Mouse (Mus musculus): Measurements from ENCODE around the gene Il10rb. TPM values are rescaled to one million over a fixed set of nuclear protein-coding genes. Genes with fewer than 3 reads are reported as not detected.
"Not testable (repeated sequence)": the region's sequence is repeated elsewhere in the genome, so short reads cannot be mapped to it uniquely, and the experiment has no call there.

Il10rb gene
- polyA plus RNA-seq, 1 experiment from 2014 or later, result 21.3 TPM

DNA sequence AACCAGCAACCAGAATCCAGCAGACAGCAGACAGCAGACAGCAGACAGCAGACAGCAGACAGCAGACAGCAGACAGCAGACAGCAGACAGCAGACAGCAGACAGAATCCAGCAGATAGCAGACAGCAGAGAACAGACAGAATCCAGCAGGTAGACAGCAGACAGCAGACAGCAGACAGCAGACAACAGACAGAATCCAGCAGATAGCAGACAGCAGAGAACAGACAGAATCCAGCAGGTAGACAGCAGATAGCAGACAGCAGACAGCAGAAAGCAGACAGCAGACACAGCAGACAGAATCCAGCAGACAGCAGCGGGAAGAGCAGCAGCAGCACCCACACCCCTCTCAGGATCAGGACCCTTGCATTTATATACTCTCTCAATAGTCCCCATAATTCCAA lies 32.6 kb downstream of the Il10rb start:
- not testable (repeated sequence) for ATAC-seq (ENCODE audit: low FRiP score, low TSS enrichment); H3K9me3 ChIP-seq (ENCODE audit: control insufficient read depth, low read length); H3K27me3 ChIP-seq (ENCODE audit: control insufficient read depth, insufficient read depth, low read length)

GRCm38 (mm10) chr16:91441366-91441765 lies 35.4 kb downstream of the Il10rb start:
- Histone ChIP-seq H3K36me3 (ENCODE audit: control insufficient read depth, insufficient read depth, low read length) (no peaks in the 10 kb centered on the region), H3K4me3 (ENCODE audit: low read length) (no peak overlapping the region), H3K27me3 (ENCODE audit: control insufficient read depth, insufficient read depth, low read length) (no peaks in the 10 kb centered on the region), H3K9me3 (ENCODE audit: control insufficient read depth, low read length) (no peaks in the 10 kb centered on the region), H3K27ac (ENCODE audit: low read depth, low read length) (no peak overlapping the region), H3K4me1 (ENCODE audit: control insufficient read depth, insufficient read depth, low read length) (no peaks in the 10 kb centered on the region), H3K4me2 (replicated peaks; ENCODE audit: low read depth, low read length) (no peak overlapping the region), H3K9ac (ENCODE audit: low read depth, low read length) (no peak overlapping the region)
- WGBS, result 51% methylated on average over 7 of the region's 7 CpGs
- ATAC-seq (ENCODE audit: low FRiP score, low TSS enrichment), result 0 out of 2 replicates have a peak, but pooled peaks have one; percentile 60

More for the DNA sequence above, 32.6 kb downstream of the Il10rb start:
- not testable (repeated sequence) for H3K4me1 ChIP-seq (ENCODE audit: control insufficient read depth, insufficient read depth, low read length); H3K4me2 ChIP-seq (replicated peaks; ENCODE audit: low read depth, low read length); H3K36me3 ChIP-seq (ENCODE audit: control insufficient read depth, insufficient read depth, low read length); H3K27ac ChIP-seq (ENCODE audit: low read depth, low read length); H3K4me3 ChIP-seq (ENCODE audit: low read length); H3K9ac ChIP-seq (ENCODE audit: low read depth, low read length)
- WGBS, result 82% methylated on average over 1 of the region's 1 CpGs

- no peaks in the 10 kb centered on the region for H3K27me3 ChIP-seq (ENCODE audit: control insufficient read depth, insufficient read depth, low read length)
- no peak for ATAC-seq (ENCODE audit: low FRiP score, low TSS enrichment)
- H3K9me3 ChIP-seq (ENCODE audit: control insufficient read depth, low read length), result no peaks in the 10 kb centered on the region
- H3K9ac ChIP-seq (ENCODE audit: low read depth, low read length), result no peak overlapping the region
- H3K27ac ChIP-seq (ENCODE audit: low read depth, low read length), result no peak overlapping the region
- no peak overlapping the region for H3K4me2 ChIP-seq (replicated peaks; ENCODE audit: low read depth, low read length)
- H3K36me3 ChIP-seq (ENCODE audit: control insufficient read depth, insufficient read depth, low read length), result no peaks in the 10 kb centered on the region
- no peaks in the 10 kb centered on the region for H3K4me1 ChIP-seq (ENCODE audit: control insufficient read depth, insufficient read depth, low read length)
- 84% methylated on average over 7 of the region's 7 CpGs for WGBS
- H3K4me3 ChIP-seq (ENCODE audit: low read length), result no peak overlapping the region
Observed at GRCm38 (mm10) chr16:91441811-91442240, 35.9 kb downstream of the Il10rb start.

GRCm38 (mm10) chr16:91442446-91442845 lies 36.5 kb downstream of the Il10rb start:
- H3K27ac ChIP-seq (ENCODE audit: low read depth, low read length), result no peak overlapping the region
- no peaks in the 10 kb centered on the region for H3K27me3 ChIP-seq (ENCODE audit: control insufficient read depth, insufficient read depth, low read length)
- H3K36me3 ChIP-seq (ENCODE audit: control insufficient read depth, insufficient read depth, low read length), result no peaks in the 10 kb centered on the region
- no peaks in the 10 kb centered on the region for H3K4me1 ChIP-seq (ENCODE audit: control insufficient read depth, insufficient read depth, low read length)
- WGBS, result 78% methylated on average over 4 of the region's 4 CpGs
- no peak for ATAC-seq (ENCODE audit: low FRiP score, low TSS enrichment)
- H3K9me3 ChIP-seq (ENCODE audit: control insufficient read depth, low read length), result no peaks in the 10 kb centered on the region
- no peak overlapping the region for H3K4me3 ChIP-seq (ENCODE audit: low read length)
- H3K4me2 ChIP-seq (replicated peaks; ENCODE audit: low read depth, low read length), result no peak overlapping the region
- no peak overlapping the region for H3K9ac ChIP-seq (ENCODE audit: low read depth, low read length)

DNA sequence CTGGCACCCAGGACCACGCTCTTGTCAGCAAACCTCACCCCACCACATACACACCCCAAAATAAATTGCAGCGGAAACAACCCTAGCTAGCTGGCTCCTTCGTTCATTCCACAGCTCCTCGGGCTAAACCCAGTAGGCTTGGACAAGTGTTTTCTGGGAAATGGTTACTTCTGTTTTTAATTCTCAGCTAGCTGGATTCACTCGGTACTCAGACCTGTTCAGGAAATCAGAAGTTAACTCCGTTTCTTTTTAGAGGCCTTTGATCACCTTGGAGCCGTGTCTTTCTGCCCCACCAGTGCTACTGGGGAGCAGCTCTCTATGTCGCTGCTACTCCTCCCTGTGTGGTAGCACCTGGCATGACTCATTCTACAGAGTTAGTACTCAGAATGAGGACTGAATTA lies 37.2 kb downstream of the Il10rb start:
- no peaks in the 10 kb centered on the region for H3K9me3 ChIP-seq (ENCODE audit: control insufficient read depth, low read length)
- 82% methylated on average over 8 of the region's 8 CpGs for WGBS
- H3K9ac ChIP-seq (ENCODE audit: low read depth, low read length), result no peak overlapping the region
- no peaks in the 10 kb centered on the region for H3K4me1 ChIP-seq (ENCODE audit: control insufficient read depth, insufficient read depth, low read length)
- no peak overlapping the region for H3K4me3 ChIP-seq (ENCODE audit: low read length)
- H3K4me2 ChIP-seq (replicated peaks; ENCODE audit: low read depth, low read length), result no peak overlapping the region
- ATAC-seq (ENCODE audit: low FRiP score, low TSS enrichment), result no peak
- no peaks in the 10 kb centered on the region for H3K27me3 ChIP-seq (ENCODE audit: control insufficient read depth, insufficient read depth, low read length)
- H3K27ac ChIP-seq (ENCODE audit: low read depth, low read length), result no peak overlapping the region
- H3K36me3 ChIP-seq (ENCODE audit: control insufficient read depth, insufficient read depth, low read length), result no peaks in the 10 kb centered on the region

- no peaks in the 10 kb centered on the region for H3K9me3 ChIP-seq (ENCODE audit: control insufficient read depth, low read length)
- no peak overlapping the region for H3K4me2 ChIP-seq (replicated peaks; ENCODE audit: low read depth, low read length)
- 90% methylated on average over 4 of the region's 4 CpGs for WGBS
- H3K4me1 ChIP-seq (ENCODE audit: control insufficient read depth, insufficient read depth, low read length), result no peaks in the 10 kb centered on the region
- ATAC-seq (ENCODE audit: low FRiP score, low TSS enrichment), result no peak
- no peaks in the 10 kb centered on the region for H3K36me3 ChIP-seq (ENCODE audit: control insufficient read depth, insufficient read depth, low read length)
- H3K27me3 ChIP-seq (ENCODE audit: control insufficient read depth, insufficient read depth, low read length), result no peaks in the 10 kb centered on the region
- no peak overlapping the region for H3K9ac ChIP-seq (ENCODE audit: low read depth, low read length)
- no peak overlapping the region for H3K4me3 ChIP-seq (ENCODE audit: low read length)
- no peak overlapping the region for H3K27ac ChIP-seq (ENCODE audit: low read depth, low read length)
Observed at GRCm38 (mm10) chr16:91444847-91445246, 38.9 kb downstream of the Il10rb start.

DNA sequence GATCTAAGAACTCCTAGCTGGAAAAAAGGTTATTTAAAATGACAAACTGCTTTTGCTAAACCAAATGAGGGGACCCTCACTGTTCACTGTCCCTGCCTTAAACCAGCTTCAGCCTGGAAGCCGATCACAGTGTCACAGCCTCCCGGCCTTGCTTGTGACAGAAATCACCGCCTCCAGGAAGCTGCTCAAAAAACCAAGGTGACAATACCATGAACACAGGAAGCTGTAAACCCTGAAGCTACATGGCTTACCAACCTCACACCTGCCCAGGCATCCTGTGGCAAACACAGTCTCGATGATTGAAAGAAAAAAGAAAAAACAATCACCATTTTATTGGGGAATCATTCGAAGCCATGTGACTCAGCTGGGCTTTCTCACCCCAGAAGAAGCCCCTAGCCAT lies 39.6 kb downstream of the Il10rb start:
- Histone ChIP-seq H3K27me3 (ENCODE audit: control insufficient read depth, insufficient read depth, low read length) (no peaks in the 10 kb centered on the region), H3K4me1 (ENCODE audit: control insufficient read depth, insufficient read depth, low read length) (no peaks in the 10 kb centered on the region), H3K9me3 (ENCODE audit: control insufficient read depth, low read length) (no peaks in the 10 kb centered on the region), H3K27ac (ENCODE audit: low read depth, low read length) (no peak overlapping the region), H3K9ac (ENCODE audit: low read depth, low read length) (no peak overlapping the region), H3K36me3 (ENCODE audit: control insufficient read depth, insufficient read depth, low read length) (no peaks in the 10 kb centered on the region), H3K4me3 (ENCODE audit: low read length) (no peak overlapping the region), H3K4me2 (replicated peaks; ENCODE audit: low read depth, low read length) (no peak overlapping the region)
- no peak for ATAC-seq (ENCODE audit: low FRiP score, low TSS enrichment)
- 68% methylated on average over 5 of the region's 5 CpGs for WGBS

GRCm38 (mm10) chr16:91446778-91447511 lies 41.0 kb downstream of the Il10rb start:
- Histone ChIP-seq H3K36me3 (ENCODE audit: control insufficient read depth, insufficient read depth, low read length) (no peaks in the 10 kb centered on the region), H3K9ac (ENCODE audit: low read depth, low read length) (no peak overlapping the region), H3K4me2 (replicated peaks; ENCODE audit: low read depth, low read length) (no peak overlapping the region), H3K27ac (ENCODE audit: low read depth, low read length) (no peak overlapping the region), H3K4me3 (ENCODE audit: low read length) (no peak overlapping the region), H3K27me3 (ENCODE audit: control insufficient read depth, insufficient read depth, low read length) (no peaks in the 10 kb centered on the region), H3K4me1 (ENCODE audit: control insufficient read depth, insufficient read depth, low read length) (no peaks in the 10 kb centered on the region), H3K9me3 (ENCODE audit: control insufficient read depth, low read length) (no peaks in the 10 kb centered on the region)
- ATAC-seq (ENCODE audit: low FRiP score, low TSS enrichment), result no peak
- 80% methylated on average over 8 of the region's 8 CpGs for WGBS

GRCm38 (mm10) chr16:91447512-91447900 lies 41.5 kb downstream of the Il10rb start:
- H3K9me3 ChIP-seq (ENCODE audit: control insufficient read depth, low read length), result no peaks in the 10 kb centered on the region
- H3K27ac ChIP-seq (ENCODE audit: low read depth, low read length), result no peak overlapping the region
- H3K36me3 ChIP-seq (ENCODE audit: control insufficient read depth, insufficient read depth, low read length), result no peaks in the 10 kb centered on the region
- H3K9ac ChIP-seq (ENCODE audit: low read depth, low read length), result no peak overlapping the region
- H3K4me2 ChIP-seq (replicated peaks; ENCODE audit: low read depth, low read length), result no peak overlapping the region
- ATAC-seq (ENCODE audit: low FRiP score, low TSS enrichment), result no peak
- H3K4me3 ChIP-seq (ENCODE audit: low read length), result no peak overlapping the region
- WGBS, result 84% methylated on average over 6 of the region's 6 CpGs
- H3K27me3 ChIP-seq (ENCODE audit: control insufficient read depth, insufficient read depth, low read length), result no peaks in the 10 kb centered on the region
- no peaks in the 10 kb centered on the region for H3K4me1 ChIP-seq (ENCODE audit: control insufficient read depth, insufficient read depth, low read length)
